Mouse (Mus musculus) heart, adult 9 months (tissue): ENCODE results near the gene Krt6a.
"Not testable (repeated sequence)": the region's sequence is repeated elsewhere in the genome, so short reads cannot be mapped to it uniquely, and the experiment has no call there.

ENCODE experiments used
- DNase-seq, 2 experiments: peaks; one replicate each; pipeline ENCODE4 v3.0.0; 2022; ENCODE audit warnings: low spot score in 2 of 2

Gene Krt6a

GRCm38 (mm10) chr15:101694207-101694606, at the start of gene Krt6a:
Gene Krt6a (minus strand): TSS chr15:101694307.
- DNase-seq = no peak

DNA sequence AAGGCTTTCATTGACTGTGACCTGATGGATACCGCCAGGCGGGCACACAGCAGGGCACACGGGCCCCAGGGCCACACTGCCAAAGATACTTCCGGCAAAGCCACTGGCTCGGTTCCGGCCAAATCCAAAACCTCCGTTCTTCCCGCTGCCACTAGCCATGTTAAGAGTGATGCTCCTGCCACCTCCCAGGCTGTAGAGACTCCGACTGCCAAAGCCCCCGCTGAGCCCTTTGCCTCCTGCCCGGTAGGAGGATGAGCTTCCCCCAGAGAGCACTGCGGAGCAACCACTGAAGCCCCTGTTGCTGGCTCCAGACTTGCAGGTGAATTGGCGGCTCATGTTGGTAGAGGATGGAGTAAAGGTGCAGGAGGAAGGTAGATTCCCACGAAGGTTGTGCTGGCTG, 48.6 kb upstream of the Krt6a start, which contains the start of gene Krt71:
TSS of gene Krt71 (minus strand) at position 399 of the 400 bp plus-strand sequence.
- DNase-seq = no peak

DNA sequence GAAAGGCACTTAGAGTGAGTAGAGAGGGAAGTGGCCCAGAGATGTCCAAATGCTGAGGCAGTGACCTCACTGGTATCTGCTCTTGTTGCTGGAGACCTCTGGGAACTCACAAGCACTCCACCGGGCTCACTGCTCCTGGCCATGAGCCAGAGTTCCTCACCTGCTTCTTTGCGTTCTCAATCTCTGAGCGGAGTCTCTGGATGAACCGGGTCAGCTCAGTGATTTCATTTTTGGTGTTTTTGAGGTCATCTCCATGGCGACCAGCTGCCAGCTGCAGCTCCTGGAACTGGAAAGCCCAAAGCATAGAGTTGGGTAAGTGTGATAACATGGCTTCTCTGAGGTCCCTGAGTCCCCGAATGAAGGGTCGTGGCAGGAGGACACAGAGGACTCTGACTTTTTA, 43.7 kb upstream of the Krt6a start:
- DNase-seq = no peak

- no peak for DNase-seq
These were observed 36.5 kb upstream of the Krt6a start for GRCm38 (mm10) chr15:101730653-101731052.

DNA sequence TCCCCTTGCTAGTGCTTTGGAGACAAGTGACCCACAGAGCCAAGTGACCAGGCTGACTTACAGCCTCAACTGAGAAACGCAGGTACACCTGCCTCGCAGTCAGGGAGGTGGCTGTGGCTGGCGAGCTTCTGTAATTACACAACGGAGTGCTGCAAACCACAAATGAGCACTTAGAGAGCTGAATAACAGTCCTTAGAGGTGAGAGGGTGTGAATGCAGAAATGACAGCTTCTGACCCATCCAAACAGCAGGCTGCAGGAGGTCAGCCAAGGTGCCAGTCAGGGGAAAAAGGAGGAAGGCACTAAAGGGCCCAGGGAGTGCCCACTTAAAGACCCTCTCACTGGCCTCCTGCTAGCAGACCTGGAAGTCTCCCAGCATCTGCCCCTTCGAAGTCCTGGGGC, 30.6 kb upstream of the Krt6a start:
- no peak for DNase-seq

GRCm38 (mm10) chr15:101715831-101716230, 21.7 kb upstream of the Krt6a start:
- no peak for DNase-seq

DNA sequence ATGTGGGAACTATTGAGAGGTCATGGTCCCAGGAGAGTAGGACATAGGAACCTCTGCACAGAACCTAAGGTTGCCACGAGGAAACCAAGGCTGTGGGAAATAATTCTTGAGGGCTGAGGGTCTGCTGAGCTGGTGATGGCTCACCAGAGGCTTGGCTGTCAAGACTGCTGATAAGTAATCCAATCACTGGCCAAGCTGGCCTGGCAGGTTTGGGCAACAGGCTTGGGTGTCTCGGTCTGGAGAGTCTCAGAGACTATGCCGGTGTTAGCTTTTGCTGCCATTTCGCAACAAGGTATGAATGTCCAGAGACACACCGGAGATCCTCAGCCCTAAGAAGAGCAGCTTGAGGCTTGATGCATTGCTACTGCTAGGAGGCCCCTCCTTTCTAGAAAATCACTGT, 20.2 kb upstream of the Krt6a start:
- DNase-seq = no peak

DNA sequence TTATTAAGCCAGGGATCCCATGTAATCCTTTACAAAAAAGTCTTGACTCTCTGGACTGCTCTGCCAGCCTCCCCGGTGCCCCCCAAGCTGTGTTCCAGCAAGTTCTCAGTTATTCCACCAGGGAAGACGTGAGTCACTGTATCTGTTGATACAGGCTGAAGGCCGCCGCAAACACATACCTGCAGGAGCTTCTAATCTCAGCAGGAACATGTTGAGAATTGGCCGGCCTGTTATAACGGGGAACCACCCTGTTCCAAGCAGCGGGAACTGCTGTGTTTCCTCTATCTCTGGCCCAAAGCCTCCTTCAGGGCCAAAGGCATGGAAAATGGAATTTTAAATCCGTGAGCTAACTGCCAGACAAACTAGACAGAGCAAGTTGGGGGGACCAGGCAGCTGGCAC, 19.6 kb upstream of the Krt6a start:
- no peak for DNase-seq

DNA sequence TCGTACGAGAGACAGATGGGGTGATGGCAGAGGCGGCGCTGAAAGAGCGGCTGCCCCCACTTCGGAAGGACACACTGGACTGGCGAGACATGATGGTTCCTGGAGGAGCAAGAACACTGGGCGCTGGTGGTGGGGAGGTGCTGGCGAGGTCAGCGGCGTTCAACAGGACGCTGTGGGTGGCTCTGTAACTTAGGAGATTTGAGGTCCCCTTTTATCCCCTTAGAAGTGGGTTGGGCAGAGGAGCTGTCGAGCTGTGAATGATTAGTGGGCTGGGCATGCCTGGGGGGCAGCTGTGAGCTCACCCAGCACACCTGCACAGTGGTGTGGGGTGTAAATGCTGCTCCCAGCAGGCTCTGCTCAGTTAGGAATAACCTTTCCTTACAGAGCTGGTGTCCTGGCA, 18.6 kb upstream of the Krt6a start, which contains the start of gene Krt5:
TSS of gene Krt5 (minus strand) at position 179 of the 400 bp plus-strand sequence.
- DNase-seq = no peak

- DNase-seq = no peak
These were observed 14.6 kb upstream of the Krt6a start for GRCm38 (mm10) chr15:101708683-101709082.

DNA sequence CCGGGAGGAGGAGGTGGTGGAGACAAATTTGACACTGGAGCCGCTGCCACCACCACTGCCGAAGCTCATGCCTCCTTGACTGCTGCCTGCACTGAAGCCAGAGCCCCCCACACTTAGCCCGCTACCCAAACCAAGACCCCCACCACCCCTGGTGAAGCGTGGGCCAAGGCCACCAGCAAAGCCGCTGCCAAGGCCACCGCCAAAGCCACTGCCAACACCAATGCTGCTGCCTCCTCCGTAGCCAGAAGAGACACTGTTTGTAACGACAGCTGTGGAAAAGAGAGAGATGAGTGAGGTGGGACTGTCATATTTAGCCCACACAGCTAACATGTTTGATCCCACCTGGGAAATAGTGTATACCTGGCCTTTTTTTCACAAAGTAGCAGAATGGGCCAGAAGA, 13.3 kb upstream of the Krt6a start:
- no peak for DNase-seq

GRCm38 (mm10) chr15:101704066-101704465, 10.0 kb upstream of the Krt6a start:
- DNase-seq = no peak

DNA sequence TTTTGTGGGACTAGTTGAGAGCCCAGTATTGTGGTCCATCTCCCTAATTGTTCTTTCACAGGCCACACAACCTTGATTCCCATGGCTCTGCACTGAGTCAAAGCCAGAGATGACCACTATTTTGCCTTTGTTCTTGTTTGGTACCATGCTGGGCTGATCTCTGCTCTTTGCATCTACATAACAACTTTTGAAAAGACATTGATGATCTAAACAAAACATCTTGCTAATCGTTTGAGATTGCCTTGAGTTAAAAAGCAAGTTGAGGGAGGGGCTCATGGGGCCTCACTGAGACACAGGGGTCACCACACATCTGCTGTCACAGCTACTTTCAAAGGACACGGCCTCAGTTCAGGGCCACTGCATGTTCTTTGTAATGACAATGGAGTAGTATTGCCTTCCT, 8.3 kb upstream of the Krt6a start:
- no peak for DNase-seq

GRCm38 (mm10) chr15:101699866-101700265, 5.8 kb upstream of the Krt6a start:
- no peak for DNase-seq

DNA sequence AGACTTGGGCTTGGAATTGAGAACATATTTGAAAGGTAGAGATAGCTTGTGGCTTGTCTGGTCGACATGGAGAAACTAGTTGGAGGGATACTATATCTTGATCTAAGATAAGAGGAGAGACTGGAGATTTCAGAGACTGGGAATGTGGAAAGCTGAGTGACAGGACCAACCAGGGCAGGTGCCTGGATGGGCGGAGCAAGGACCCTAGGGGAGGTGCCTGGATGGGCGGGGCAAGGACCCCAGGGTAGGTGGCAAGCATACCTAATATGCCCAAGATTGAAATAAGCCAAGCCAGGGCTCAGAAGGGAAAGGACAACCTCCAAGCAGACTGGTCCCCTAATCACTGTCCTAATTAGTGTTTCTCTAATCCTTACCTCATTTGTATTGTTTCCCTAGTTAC, 5.1 kb upstream of the Krt6a start:
- DNase-seq = no peak

- DNase-seq = no peak
These were observed 3.5 kb upstream of the Krt6a start for GRCm38 (mm10) chr15:101697326-101698188.

- not testable (repeated sequence) for DNase-seq
These were observed 3.6 kb downstream of the Krt6a start for GRCm38 (mm10) chr15:101690460-101690859.

DNA sequence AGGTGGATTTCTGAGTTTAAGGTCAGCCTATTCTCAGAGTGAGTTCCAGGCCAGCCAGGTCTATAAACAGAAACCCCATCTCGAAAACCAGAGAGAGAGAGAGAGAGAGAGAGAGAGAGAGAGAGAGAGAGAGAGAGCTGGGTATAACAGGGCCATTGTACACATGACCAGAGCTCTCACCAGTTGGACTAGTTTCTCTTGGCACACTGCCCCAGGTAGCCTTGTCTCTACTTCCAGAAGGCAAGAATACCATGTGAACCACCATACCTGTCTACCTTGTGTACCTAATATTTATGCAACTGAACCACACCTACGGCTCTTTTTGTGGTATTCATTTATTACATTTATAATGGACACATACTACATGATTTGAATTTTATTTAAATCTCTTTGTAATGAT, 5.9 kb downstream of the Krt6a start:
- no peak for DNase-seq

DNA sequence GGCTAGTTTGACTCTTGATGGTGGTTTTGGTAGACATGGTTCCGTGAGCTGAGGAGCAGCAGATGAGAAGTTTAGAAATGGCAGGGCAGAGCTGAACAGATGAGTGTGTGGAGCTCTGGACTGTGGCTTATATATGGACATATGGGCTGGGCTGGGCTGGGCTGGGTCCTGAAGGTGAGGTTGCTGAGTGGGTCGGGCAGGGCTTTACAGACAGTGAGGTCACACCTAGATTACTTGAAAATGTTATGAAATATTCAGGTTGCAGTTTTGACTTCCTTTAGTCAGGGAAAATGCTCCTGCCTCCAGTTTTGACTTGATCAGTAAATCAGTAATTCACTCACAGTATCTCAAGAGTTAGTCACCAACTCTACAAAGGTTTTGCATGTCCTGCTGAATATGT, 13.9 kb downstream of the Krt6a start, which contains the start of gene Krt6b:
TSS of gene Krt6b (minus strand) at position 101 of the 400 bp plus-strand sequence.
- no peak for DNase-seq

- no peak for DNase-seq
These were observed 18.1 kb downstream of the Krt6a start for GRCm38 (mm10) chr15:101675978-101676377.

DNA sequence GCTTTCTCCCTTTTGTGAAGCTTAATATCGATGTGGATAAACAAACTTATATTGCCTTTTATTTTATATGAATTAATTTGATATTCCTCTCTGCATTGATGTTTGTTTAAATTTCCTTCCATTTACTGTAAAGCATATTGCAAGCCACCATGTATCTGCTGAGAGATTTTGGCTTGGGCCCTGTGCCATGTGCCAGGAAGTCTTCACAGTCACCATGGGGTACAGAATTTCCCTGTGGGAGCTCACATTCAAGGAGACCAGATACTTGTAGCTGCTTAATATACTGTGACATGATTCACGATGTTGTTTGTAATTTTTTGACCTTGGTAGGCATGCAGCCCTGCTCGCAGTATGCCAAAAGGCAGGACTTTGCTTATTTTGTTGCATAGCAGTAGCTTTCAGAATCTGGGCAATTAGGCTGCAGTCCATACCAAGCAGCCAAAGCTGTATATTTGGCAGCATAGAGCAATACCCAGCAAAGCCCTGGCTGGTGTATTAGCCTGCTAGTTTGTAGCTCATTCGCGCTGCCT, 41.3 kb downstream of the Krt6a start:
- DNase-seq = no peak

- no peak for DNase-seq
These were observed 46.8 kb downstream of the Krt6a start, which contains the start of gene Gm5478 for GRCm38 (mm10) chr15:101647280-101647679. Gene Gm5478 (minus strand): TSS chr15:101647380.
